Mouse (Mus musculus): ENCODE measurements around the gene Pdcd6ip. TPM values are rescaled to one million over a fixed set of nuclear protein-coding genes. Genes with fewer than 3 reads are reported as not detected.

Gene Pdcd6ip
- polyA plus RNA-seq, 1 experiment from 2014 or later = 80.0 TPM

DNA sequence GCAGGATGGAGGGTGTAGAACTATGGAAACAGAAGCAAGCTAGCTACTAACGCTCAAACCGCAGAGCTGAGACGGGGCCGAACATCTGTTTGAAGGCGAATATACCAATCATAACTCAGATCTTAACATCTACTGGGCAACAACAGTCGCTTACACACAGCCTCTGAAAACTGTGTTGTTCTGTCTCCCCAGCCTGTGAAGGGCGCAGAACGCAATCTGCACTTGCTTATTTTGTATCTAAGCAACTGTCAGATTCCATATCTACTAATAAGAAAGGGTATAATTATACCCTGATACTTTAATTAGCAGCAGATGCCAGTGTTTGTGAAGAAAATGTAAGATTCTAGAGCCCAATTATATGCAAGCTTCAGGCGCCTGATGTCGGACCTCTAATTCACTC lies 81.3 kb downstream of the Pdcd6ip start:
- 89% methylated on average over 10 of the region's 10 CpGs for WGBS
- Histone ChIP-seq H3K36me3 (ENCODE audit: control insufficient read depth, insufficient read depth, low read length) (no peaks in the 10 kb centered on the region), H3K4me1 (ENCODE audit: control insufficient read depth, insufficient read depth, low read length) (no peaks in the 10 kb centered on the region), H3K27me3 (ENCODE audit: control insufficient read depth, insufficient read depth, low read length) (no peaks in the 10 kb centered on the region), H3K4me2 (replicated peaks; ENCODE audit: low read depth, low read length) (no peak overlapping the region), H3K4me3 (ENCODE audit: low read depth, low read length) (no peak overlapping the region), H3K9ac (replicated peaks; ENCODE audit: low read depth, low read length) (no peak overlapping the region), H3K27ac (ENCODE audit: low read length) (no peak overlapping the region), H3K9me3 (ENCODE audit: control insufficient read depth, low read depth, low read length) (no peaks in the 10 kb centered on the region)
- ATAC-seq (ENCODE audit: insufficient number of reproducible peaks, insufficient read depth, low FRiP score, low read depth) = no peak

DNA sequence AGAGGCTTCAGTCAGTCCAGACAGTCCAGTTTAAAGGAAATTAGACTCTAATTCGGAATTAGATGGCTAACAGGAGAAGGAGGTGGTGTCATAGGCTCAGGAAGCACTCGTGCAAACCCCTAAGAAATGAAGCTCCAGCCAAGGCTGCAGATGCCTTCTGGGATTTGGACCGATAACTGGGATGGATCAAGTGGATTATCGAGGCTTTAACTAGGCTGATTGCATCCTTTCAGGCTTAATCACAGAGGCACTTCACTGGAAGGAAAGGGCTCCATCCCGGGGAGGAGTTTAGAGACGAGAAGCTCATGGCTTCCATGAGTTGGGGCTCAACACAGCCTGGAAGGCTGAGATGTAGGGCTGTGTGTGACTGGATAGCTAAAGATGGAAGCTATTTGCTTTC lies 84.0 kb downstream of the Pdcd6ip start:
- H3K36me3 ChIP-seq (ENCODE audit: control insufficient read depth, insufficient read depth, low read length) = no peaks in the 10 kb centered on the region
- H3K4me3 ChIP-seq (ENCODE audit: low read depth, low read length) = no peak overlapping the region
- H3K4me2 ChIP-seq (replicated peaks; ENCODE audit: low read depth, low read length) = no peak overlapping the region
- H3K9ac ChIP-seq (replicated peaks; ENCODE audit: low read depth, low read length) = no peak overlapping the region
- 74% methylated on average over 6 of the region's 6 CpGs for WGBS
- no peak overlapping the region for H3K27ac ChIP-seq (ENCODE audit: low read length)
- H3K9me3 ChIP-seq (ENCODE audit: control insufficient read depth, low read depth, low read length) = no peaks in the 10 kb centered on the region
- no peaks in the 10 kb centered on the region for H3K27me3 ChIP-seq (ENCODE audit: control insufficient read depth, insufficient read depth, low read length)
- no peak for ATAC-seq (ENCODE audit: insufficient number of reproducible peaks, insufficient read depth, low FRiP score, low read depth)
- H3K4me1 ChIP-seq (ENCODE audit: control insufficient read depth, insufficient read depth, low read length) = no peaks in the 10 kb centered on the region

DNA sequence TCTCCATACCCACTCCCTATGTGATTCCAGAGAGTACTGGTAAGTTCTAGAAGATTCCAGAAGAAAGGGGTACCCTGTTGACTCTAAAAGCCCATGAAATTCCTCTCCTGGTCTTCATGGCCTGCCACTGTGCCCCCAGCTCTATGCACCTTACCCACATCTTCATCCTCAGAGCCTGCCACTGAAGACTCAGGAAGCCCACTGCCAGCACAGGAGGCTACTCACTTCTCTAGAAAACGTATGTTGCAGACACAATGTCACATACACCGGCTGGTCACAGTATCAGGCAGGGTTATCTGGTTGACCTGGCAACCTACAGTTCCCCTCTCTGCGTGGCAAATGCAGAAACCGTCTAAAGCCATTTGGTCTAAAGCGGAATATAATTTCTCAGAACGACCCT lies 91.0 kb downstream of the Pdcd6ip start:
- Histone ChIP-seq H3K4me1 (ENCODE audit: control insufficient read depth, insufficient read depth, low read length) (no peaks in the 10 kb centered on the region), H3K9ac (replicated peaks; ENCODE audit: low read depth, low read length) (no peak overlapping the region), H3K27ac (ENCODE audit: low read length) (no peak overlapping the region), H3K27me3 (ENCODE audit: control insufficient read depth, insufficient read depth, low read length) (no peaks in the 10 kb centered on the region), H3K36me3 (ENCODE audit: control insufficient read depth, insufficient read depth, low read length) (no peaks in the 10 kb centered on the region), H3K9me3 (ENCODE audit: control insufficient read depth, low read depth, low read length) (no peaks in the 10 kb centered on the region), H3K4me2 (replicated peaks; ENCODE audit: low read depth, low read length) (no peak overlapping the region), H3K4me3 (ENCODE audit: low read depth, low read length) (no peak overlapping the region)
- ATAC-seq (ENCODE audit: insufficient number of reproducible peaks, insufficient read depth, low FRiP score, low read depth) = no peak
- 76% methylated on average over 6 of the region's 6 CpGs for WGBS

DNA sequence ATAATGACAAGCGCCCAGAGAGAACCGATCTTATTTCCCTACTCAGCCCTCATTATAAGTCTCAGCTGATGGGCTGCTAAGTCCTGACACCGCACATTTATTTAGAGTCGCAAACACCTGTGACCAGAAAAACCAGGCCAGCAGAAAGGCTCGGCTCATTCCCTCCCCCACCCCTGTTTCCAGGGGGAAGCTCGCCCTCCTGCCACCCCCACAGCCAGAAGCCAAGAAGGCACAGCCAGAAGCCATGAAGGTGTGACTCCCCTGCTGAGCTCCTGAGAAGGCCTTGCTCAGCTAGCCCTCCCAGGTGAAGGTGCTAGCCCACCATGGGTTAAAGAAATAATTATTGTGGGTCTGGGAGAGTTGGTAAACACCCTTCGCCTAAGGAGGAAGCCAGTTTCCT lies 97.3 kb downstream of the Pdcd6ip start:
- no peak overlapping the region for H3K27ac ChIP-seq (ENCODE audit: low read length)
- no peaks in the 10 kb centered on the region for H3K36me3 ChIP-seq (ENCODE audit: control insufficient read depth, insufficient read depth, low read length)
- H3K4me1 ChIP-seq (ENCODE audit: control insufficient read depth, insufficient read depth, low read length) = no peaks in the 10 kb centered on the region
- H3K27me3 ChIP-seq (ENCODE audit: control insufficient read depth, insufficient read depth, low read length) = no peaks in the 10 kb centered on the region
- WGBS = 38% methylated on average over 7 of the region's 7 CpGs
- H3K9ac ChIP-seq (replicated peaks; ENCODE audit: low read depth, low read length) = no peak overlapping the region
- H3K4me2 ChIP-seq (replicated peaks; ENCODE audit: low read depth, low read length) = no peak overlapping the region
- no peaks in the 10 kb centered on the region for H3K9me3 ChIP-seq (ENCODE audit: control insufficient read depth, low read depth, low read length)
- no peak overlapping the region for H3K4me3 ChIP-seq (ENCODE audit: low read depth, low read length)
- no peak for ATAC-seq (ENCODE audit: insufficient number of reproducible peaks, insufficient read depth, low FRiP score, low read depth)

DNA sequence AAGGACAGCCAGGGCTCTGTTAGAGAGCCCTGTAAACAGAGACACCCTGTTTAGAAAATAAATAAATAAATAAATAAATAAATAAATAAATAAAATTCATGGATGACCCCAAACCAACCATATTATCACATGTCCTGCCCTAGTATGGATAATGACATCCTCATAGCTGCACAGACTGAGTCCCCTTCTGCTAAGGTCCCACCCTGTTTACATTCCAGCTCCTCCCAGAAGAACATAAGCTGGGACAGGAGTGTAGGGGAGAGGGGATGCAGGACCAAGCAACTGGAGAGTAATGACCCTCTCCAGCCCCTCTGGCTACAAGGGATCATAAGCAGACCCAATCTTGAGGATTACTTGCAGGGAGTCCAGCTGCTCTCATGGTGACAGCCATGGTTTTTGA lies 105.9 kb downstream of the Pdcd6ip start:
- H3K9ac ChIP-seq (replicated peaks; ENCODE audit: low read depth, low read length) = no peak overlapping the region
- no peak overlapping the region for H3K4me3 ChIP-seq (ENCODE audit: low read depth, low read length)
- no peak overlapping the region for H3K4me2 ChIP-seq (replicated peaks; ENCODE audit: low read depth, low read length)
- no peak for ATAC-seq (ENCODE audit: insufficient number of reproducible peaks, insufficient read depth, low FRiP score, low read depth)
- no peaks in the 10 kb centered on the region for H3K36me3 ChIP-seq (ENCODE audit: control insufficient read depth, insufficient read depth, low read length)
- no peaks in the 10 kb centered on the region for H3K27me3 ChIP-seq (ENCODE audit: control insufficient read depth, insufficient read depth, low read length)
- H3K4me1 ChIP-seq (ENCODE audit: control insufficient read depth, insufficient read depth, low read length) = no peaks in the 10 kb centered on the region
- no peak overlapping the region for H3K27ac ChIP-seq (ENCODE audit: low read length)
- H3K9me3 ChIP-seq (ENCODE audit: control insufficient read depth, low read depth, low read length) = no peaks in the 10 kb centered on the region

Other genes starting within 250 kb of the Pdcd6ip start
- gene Clasp2, start 33.2 kb upstream of the Pdcd6ip start, polyA plus RNA-seq (2014; fragmentation: Nextera tagmentation; extraction: Ambion mirVana) = 34.6 and 34.8 TPM in 2 replicates
- gene Ubp1, start 222.7 kb upstream of the Pdcd6ip start, polyA plus RNA-seq (2014; fragmentation: Nextera tagmentation; extraction: Ambion mirVana) = 46.2 and 46.6 TPM in 2 replicates

Data from stomach, embryonic 14.5 days (tissue).